Mouse (Mus musculus): ENCODE data around the gene Rab3a. TPM values are rescaled to one million over a fixed set of nuclear protein-coding genes. Genes with fewer than 3 reads are reported as not detected.

The Rab3a gene
- polyA plus RNA-seq, 1 experiment from 2014 or later = 2.7 TPM

DNA sequence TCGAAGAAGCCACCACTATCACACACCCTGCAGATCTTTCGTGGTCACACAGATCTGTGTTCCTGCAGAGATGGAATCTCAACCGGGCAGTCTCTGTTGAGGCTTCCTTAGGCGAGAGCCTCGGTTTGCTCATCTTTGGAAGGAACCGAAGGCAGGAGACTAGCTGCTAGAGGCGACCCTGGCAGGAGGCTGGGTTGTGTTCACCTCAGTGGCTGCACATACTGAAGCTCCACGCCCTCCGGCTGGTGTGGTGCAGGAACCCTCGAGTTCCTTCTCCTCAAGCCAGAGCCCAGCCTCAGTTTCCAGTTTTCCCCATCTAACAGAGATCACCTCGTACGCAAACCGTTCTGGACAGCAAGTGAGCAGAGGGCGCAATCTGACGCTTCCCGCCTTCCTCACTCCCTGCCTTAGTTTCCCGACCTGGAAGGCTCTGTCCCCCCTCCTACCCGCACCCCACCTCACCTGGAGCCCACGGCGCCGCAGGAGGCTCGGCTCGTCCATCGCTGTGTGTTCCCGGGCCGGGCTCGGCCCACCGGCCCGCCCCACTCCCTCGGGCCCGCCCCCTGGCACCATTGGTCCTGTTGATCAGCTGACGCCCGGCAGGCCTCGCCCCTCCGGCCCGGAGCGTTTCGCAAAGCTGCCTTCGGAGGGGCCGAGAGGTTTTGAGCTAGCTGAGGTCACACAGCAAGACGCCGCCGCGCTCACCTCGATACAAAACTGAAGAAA is 50.2 kb downstream of the Rab3a start, which contains the start of gene Mast3:
Gene Mast3, minus strand, starts transcription at position 574 of the 726 bp plus-strand sequence.
- under 1% methylated on average over 45 of the region's 45 CpGs for WGBS (ENCODE audit: insufficient replicate concordance)
- ATAC-seq (ENCODE audit: low read depth) (peak; percentile 88), DNase-seq (peak; percentile 79)
- H3K4me3 ChIP-seq (replicated peaks) = peak within 1 kb of the TSS; percentile 68
- H3K4me2 ChIP-seq = peak within 1 kb of the TSS; percentile 98
- peak within 1 kb of the TSS; percentile 73 for H3K9ac ChIP-seq
- H3K27me3 ChIP-seq = peaks cover 38% of the 10 kb centered on the region
- H3K27ac ChIP-seq = peak within 1 kb of the TSS; percentile 78
- no peaks in the 10 kb centered on the region for H3K9me3 ChIP-seq (replicated peaks)
- peaks cover 75% of the 10 kb centered on the region for H3K4me1 ChIP-seq (replicated peaks)
- H3K36me3 ChIP-seq = no peaks in the 10 kb centered on the region

DNA sequence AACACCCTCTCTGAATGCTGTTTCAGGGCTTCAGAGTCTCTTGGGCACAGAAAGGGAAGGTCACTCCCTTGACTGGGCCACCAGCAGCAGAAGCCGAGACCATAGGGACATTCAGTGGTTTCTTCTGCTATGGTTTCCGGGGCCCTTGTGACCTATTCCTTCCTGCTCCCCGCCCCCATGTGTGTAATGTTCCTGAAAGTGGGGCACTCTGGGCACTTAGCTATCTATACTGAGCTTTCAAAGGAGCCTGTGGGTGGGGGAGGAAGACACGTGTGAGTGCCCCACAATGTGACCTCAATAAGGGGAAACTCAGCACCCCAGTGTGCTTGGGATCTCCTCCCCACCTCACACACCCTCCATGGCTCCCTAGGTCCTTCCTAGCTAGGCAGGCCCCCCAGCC is 52.1 kb downstream of the Rab3a start:
- no peak for DNase-seq
- 28% methylated on average over 4 of the region's 4 CpGs for WGBS (ENCODE audit: insufficient replicate concordance)
- Histone ChIP-seq H3K4me3 (replicated peaks) (no peak overlapping the region), H3K36me3 (no peaks in the 10 kb centered on the region), H3K9me3 (replicated peaks) (no peaks in the 10 kb centered on the region), H3K27me3 (peaks cover 28% of the 10 kb centered on the region; the same call in 1 of the 2 replicates), H3K27ac (peak overlapping the region; percentile 53; the same call in 1 of the 2 replicates), H3K4me2 (peak overlapping the region; percentile 17; the same call in 1 of the 2 replicates), H3K9ac (0 out of 2 replicates have a peak overlapping the region, but pooled peaks have one; percentile 18), H3K4me1 (replicated peaks) (peaks cover 73% of the 10 kb centered on the region)
- no peak for ATAC-seq (ENCODE audit: low read depth)

DNA sequence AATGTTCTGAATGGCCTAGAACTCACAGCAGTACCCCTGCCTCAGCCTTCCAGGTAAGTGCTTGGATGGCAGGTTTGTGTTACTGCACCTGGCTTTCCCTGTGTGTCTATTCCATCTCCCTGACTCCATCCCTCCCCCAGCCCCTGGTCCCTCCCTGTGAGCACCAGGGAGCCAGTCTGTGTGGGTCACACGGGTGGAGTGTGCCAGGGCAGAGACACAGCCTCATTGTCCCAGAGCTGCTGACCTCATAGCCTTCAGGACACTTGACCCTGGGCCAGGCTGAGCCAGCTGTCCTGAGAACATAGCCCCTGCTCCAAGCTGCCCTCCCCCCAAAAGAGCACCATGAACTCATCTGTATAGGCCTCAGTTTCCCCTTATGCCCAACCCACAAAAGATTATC is 52.8 kb downstream of the Rab3a start:
- Histone ChIP-seq H3K4me1 (replicated peaks) (peaks cover 69% of the 10 kb centered on the region), H3K9me3 (replicated peaks) (no peaks in the 10 kb centered on the region), H3K27ac (0 out of 2 replicates have a peak overlapping the region, but pooled peaks have one; percentile 53), H3K36me3 (no peaks in the 10 kb centered on the region), H3K4me3 (replicated peaks) (no peak overlapping the region), H3K9ac (peak overlapping the region; percentile 37), H3K27me3 (peaks cover 20% of the 10 kb centered on the region; the same call in 1 of the 2 replicates), H3K4me2 (peak overlapping the region; percentile 17; the same call in 1 of the 2 replicates)
- DNase-seq (no peak), ATAC-seq (ENCODE audit: low read depth) (no peak)
- 60% methylated on average over 1 of the region's 1 CpGs for WGBS (ENCODE audit: insufficient replicate concordance)

DNA sequence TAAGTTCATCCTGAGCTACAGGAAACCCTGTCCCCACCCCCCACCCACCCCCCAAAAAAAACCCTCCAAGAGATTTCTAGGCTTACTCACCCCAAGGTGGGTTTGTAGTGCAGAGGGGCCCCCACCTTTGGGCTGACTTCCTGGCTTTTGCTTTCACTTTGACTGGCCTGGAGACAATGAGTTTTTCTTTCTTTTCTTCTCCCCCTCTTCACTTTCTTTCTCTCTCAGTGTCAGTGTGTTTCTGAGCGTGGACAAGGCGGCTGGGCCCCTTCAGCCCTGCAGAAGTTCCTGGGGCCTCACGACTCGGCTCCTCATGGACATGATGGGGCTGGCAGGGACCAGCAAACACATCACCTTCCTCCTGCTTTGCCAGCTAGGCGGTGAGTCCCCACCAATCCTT is 53.8 kb downstream of the Rab3a start, which contains the start of gene Il12rb1:
Gene Il12rb1, plus strand, starts transcription at position 211 of the 400 bp plus-strand sequence.
- 48% methylated on average over 5 of the region's 5 CpGs for WGBS (ENCODE audit: insufficient replicate concordance)
- Histone ChIP-seq H3K27me3 (peaks cover 21% of the 10 kb centered on the region), H3K9ac (peak within 1 kb of the TSS; percentile 37)

More for the DNA sequence above, 53.8 kb downstream of the Rab3a start, which contains the start of gene Il12rb1:
- Histone ChIP-seq H3K9me3 (replicated peaks) (no peaks in the 10 kb centered on the region), H3K36me3 (no peaks in the 10 kb centered on the region), H3K4me2 (peak within 1 kb of the TSS; percentile 17), H3K4me1 (replicated peaks) (peaks cover 61% of the 10 kb centered on the region), H3K4me3 (replicated peaks) (no peak within 1 kb of the TSS), H3K27ac (peak within 1 kb of the TSS; percentile 53)
- DNase-seq (no peak), ATAC-seq (ENCODE audit: low read depth) (no peak)

Small RNAs within 50 kb of the gene (microRNA-seq; reads per million reads assigned to microRNA genes)
- not detected for gene Mir7240

Other genes with a start within 250 kb of the Rab3a start
- 81.2 and 82.3 TPM in 2 replicates for gene Rex1bd, start 247.9 kb upstream of the Rab3a start, polyA plus RNA-seq (2015; fragmentation: Nextera tagmentation; extraction: Ambion mirVana)
- 736 and 758 TPM in 2 replicates for gene Uba52, start 243.9 kb upstream of the Rab3a start, polyA plus RNA-seq (2015; fragmentation: Nextera tagmentation; extraction: Ambion mirVana)
- 177 and 182 TPM in 2 replicates for gene Fkbp8, start 227.0 kb upstream of the Rab3a start, polyA plus RNA-seq (2015; fragmentation: Nextera tagmentation; extraction: Ambion mirVana)
- 36.2 TPM in 2 replicates for gene Kxd1, start 226.7 kb upstream of the Rab3a start, polyA plus RNA-seq (2015; fragmentation: Nextera tagmentation; extraction: Ambion mirVana)
- gene Ell, start 215.2 kb upstream of the Rab3a start, polyA plus RNA-seq (2015; fragmentation: Nextera tagmentation; extraction: Ambion mirVana) = 9.7 and 10.5 TPM in 2 replicates
- gene Isyna1, start 160.3 kb upstream of the Rab3a start, polyA plus RNA-seq (2015; fragmentation: Nextera tagmentation; extraction: Ambion mirVana) = 82.8 and 84.9 TPM in 2 replicates
- gene Ssbp4, start 145.8 kb upstream of the Rab3a start, polyA plus RNA-seq (2015; fragmentation: Nextera tagmentation; extraction: Ambion mirVana) = 54.2 and 62.4 TPM in 2 replicates
- gene Lrrc25, start 138.5 kb upstream of the Rab3a start, polyA plus RNA-seq (2015; fragmentation: Nextera tagmentation; extraction: Ambion mirVana) = 5.4 and 5.6 TPM in 2 replicates
- 3.9 and 4.1 TPM in 2 replicates for gene Gdf15, start 122.2 kb upstream of the Rab3a start, polyA plus RNA-seq (2015; fragmentation: Nextera tagmentation; extraction: Ambion mirVana)
- 17.9 and 19.5 TPM in 2 replicates for gene Pgpep1, start 94.3 kb upstream of the Rab3a start, polyA plus RNA-seq (2015; fragmentation: Nextera tagmentation; extraction: Ambion mirVana)
- gene Lsm4, start 81.4 kb upstream of the Rab3a start, polyA plus RNA-seq (2015; fragmentation: Nextera tagmentation; extraction: Ambion mirVana) = 185 and 200 TPM in 2 replicates
- gene Jund, start 55.7 kb upstream of the Rab3a start, polyA plus RNA-seq (2015; fragmentation: Nextera tagmentation; extraction: Ambion mirVana) = 17.9 and 22.0 TPM in 2 replicates
- gene Iqcn, start 51.2 kb upstream of the Rab3a start, polyA plus RNA-seq (2015; fragmentation: Nextera tagmentation; extraction: Ambion mirVana) = not detected in 2 replicates
- 0.14 TPM in 1 of 2 replicates, not detected in the other for gene Gm3336, start 36.1 kb upstream of the Rab3a start, polyA plus RNA-seq (2015; fragmentation: Nextera tagmentation; extraction: Ambion mirVana)
- gene Pde4c, start 31.0 kb upstream of the Rab3a start, polyA plus RNA-seq (2015; fragmentation: Nextera tagmentation; extraction: Ambion mirVana) = 0.40 and 0.43 TPM in 2 replicates
- 45.6 and 50.4 TPM in 2 replicates for gene Mpv17l2, start 6.3 kb downstream of the Rab3a start, polyA plus RNA-seq (2015; fragmentation: Nextera tagmentation; extraction: Ambion mirVana)
- gene Pik3r2, start 22.0 kb downstream of the Rab3a start, polyA plus RNA-seq (2015; fragmentation: Nextera tagmentation; extraction: Ambion mirVana) = 18.0 and 18.2 TPM in 2 replicates
- gene Mast3, start 50.4 kb downstream of the Rab3a start, polyA plus RNA-seq (2015; fragmentation: Nextera tagmentation; extraction: Ambion mirVana) = 4.9 and 6.2 TPM in 2 replicates
- 0.20 and 0.21 TPM in 2 replicates for gene Il12rb1, start 53.8 kb downstream of the Rab3a start, polyA plus RNA-seq (2015; fragmentation: Nextera tagmentation; extraction: Ambion mirVana)
- gene Arrdc2, start 85.0 kb downstream of the Rab3a start, polyA plus RNA-seq (2015; fragmentation: Nextera tagmentation; extraction: Ambion mirVana) = 11.7 and 12.6 TPM in 2 replicates
- 0.29 and 0.44 TPM in 2 replicates for gene Kcnn1, start 108.6 kb downstream of the Rab3a start, polyA plus RNA-seq (2015; fragmentation: Nextera tagmentation; extraction: Ambion mirVana)
- 70.9 and 76.5 TPM in 2 replicates for gene Ccdc124, start 119.3 kb downstream of the Rab3a start, polyA plus RNA-seq (2015; fragmentation: Nextera tagmentation; extraction: Ambion mirVana)
- gene Slc5a5, start 138.1 kb downstream of the Rab3a start, polyA plus RNA-seq (2015; fragmentation: Nextera tagmentation; extraction: Ambion mirVana) = 0.03 TPM in 2 replicates
- gene Rpl18a, start 142.7 kb downstream of the Rab3a start, polyA plus RNA-seq (2015; fragmentation: Nextera tagmentation; extraction: Ambion mirVana) = 2,606 and 3,100 TPM in 2 replicates
- 17.7 and 19.0 TPM in 2 replicates for gene Map1s, start 151.3 kb downstream of the Rab3a start, polyA plus RNA-seq (2015; fragmentation: Nextera tagmentation; extraction: Ambion mirVana)